Mouse (Mus musculus): ENCODE measurements around the gene Sorcs2.

DNA sequence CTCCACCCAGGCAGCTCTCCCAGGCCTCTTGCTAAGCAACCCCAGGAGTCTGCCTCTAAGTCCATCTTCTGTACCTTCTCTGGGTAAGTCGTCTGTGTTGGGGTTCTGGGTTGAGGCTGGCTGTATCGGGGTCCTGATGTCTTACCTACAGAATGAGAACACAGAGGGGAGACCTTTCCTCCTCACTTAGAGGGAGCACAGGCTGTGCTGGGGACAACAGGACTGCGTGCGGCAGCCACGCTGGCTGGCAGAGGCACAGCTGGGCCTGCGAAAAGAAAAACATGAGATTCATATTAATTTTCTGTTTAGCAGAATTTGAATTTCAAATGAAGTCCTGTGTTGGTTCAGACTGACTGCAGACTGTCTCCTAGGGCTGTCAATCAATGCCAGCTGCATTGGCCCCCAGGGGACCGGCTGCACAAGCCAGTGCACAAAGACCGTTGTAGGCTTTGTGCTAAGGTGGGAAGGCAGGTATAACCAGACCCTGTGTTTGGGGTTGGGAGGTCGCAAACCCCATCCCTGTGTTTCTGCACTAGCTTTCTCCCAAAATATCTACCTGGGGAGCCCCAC, 36.5 kb upstream of the Sorcs2 start:
- no peak for TF ChIP-seq CTCF (IDR thresholded peaks at IDR 0.05; ENCODE audit: insufficient read depth, low read length)
- no peak for TF ChIP-seq POLR2A (IDR thresholded peaks at IDR 0.05; ENCODE audit: borderline replicate concordance, extremely low read depth, low read depth, low read length)

All from lung, adult 2 months (tissue).